Mouse (Mus musculus) midbrain, postnatal 0 days (tissue): ENCODE measurements around the gene Serpinb6b. TPM values are rescaled to one million over a fixed set of nuclear protein-coding genes. Genes with fewer than 3 reads are reported as not detected.

Source experiments
- ATAC-seq: fragments of 200-750 bp; cut with Nextera tagmentation; 2 replicates; pipeline ENCODE4 v1.8.0; 2017; ENCODE audit warnings: moderate number of reproducible peaks, mild to moderate bottlenecking, moderate TSS enrichment, moderate library complexity; ENCODE audit not compliant: low FRiP score
- DNase-seq: peaks from one replicate; pipeline ENCODE4 v3.0.0-alpha.2; 2015; ENCODE audit warnings: low spot score
- H3K27ac ChIP-seq: fragments of 300-500 bp; sonication (generic); 2 replicates; pipeline ENCODE4 v1.5.1; 2014; ENCODE audit warnings: low read depth, mild to moderate bottlenecking, low read length, mixed read lengths
- H3K27me3 ChIP-seq: fragments of 300-500 bp; sonication (generic); 2 replicates; pipeline ENCODE4 v1.6.1; 2014; ENCODE audit warnings: low read length, control low read depth, mixed read lengths; ENCODE audit not compliant: insufficient read depth
- H3K36me3 ChIP-seq: fragments of 300-500 bp; sonication (generic); 2 replicates; pipeline ENCODE4 v1.6.1; 2014; ENCODE audit warnings: low read length, control low read depth, mixed read lengths; ENCODE audit not compliant: insufficient read depth
- H3K4me1 ChIP-seq: fragments of 300-500 bp; sonication (generic); 2 replicates; pipeline ENCODE4 v1.6.1; 2014; ENCODE audit warnings: mild to moderate bottlenecking, control low read depth, antibody characterized with exemption, low read length, mixed read lengths; ENCODE audit not compliant: insufficient read depth
- H3K4me2 ChIP-seq: fragments of 300-500 bp; sonication (generic); 2 replicates; pipeline ENCODE4 v1.6.1; 2014; ENCODE audit warnings: low read depth, mild to moderate bottlenecking, low read length, mixed read lengths; ENCODE audit not compliant: poor library complexity, severe bottlenecking
- H3K4me3 ChIP-seq: fragments of 300-500 bp; sonication (generic); 2 replicates; pipeline ENCODE4 v1.5.1; 2014; ENCODE audit warnings: low read depth, mild to moderate bottlenecking, low read length, moderate library complexity
- H3K9ac ChIP-seq: fragments of 300-500 bp; sonication (generic); replicated peaks from 2 replicates; pipeline ENCODE4 v1.6.1; 2014; ENCODE audit warnings: mild to moderate bottlenecking, low read length, moderate library complexity, mixed read lengths; ENCODE audit not compliant: poor library complexity, severe bottlenecking
- H3K9me3 ChIP-seq: fragments of 300-500 bp; sonication (generic); 2 replicates; pipeline ENCODE4 v1.6.1; 2016; ENCODE audit warnings: low read length, control low read depth
- CTCF ChIP-seq: IDR thresholded peaks from 2 replicates; pipeline ENCODE4 v1.5.1; 2016; ENCODE audit warnings: antibody characterized with exemption, mild to moderate bottlenecking
- WGBS: fragments of 180-500 bp; shearing (Covaris S2); extraction: QIAGEN DNeasy Blood & Tissue Kit; methylation state at CpG from one replicate; pipeline ENCODE4 v1.1.7; 2014; 5-methylcytosine and 5-hydroxymethylcytosine counted together
- polyA plus RNA-seq: library from polyadenylated mRNA; unstranded; fragments of >200 nt; fragmentation: Nextera tagmentation; extraction: Ambion mirVana; gene quantifications from 2 replicates; pipeline ENCODE4 v1.2.1, GENCODE M21; 2015
- total RNA-seq: library from RNA; depleted of rRNA; stranded (reverse); fragments of >200 nt; gene quantifications from 2 replicates; pipeline ENCODE4 v1.2.3, GENCODE M21; 2014; rRNA removed

Gene Serpinb6b
- total and polyA plus RNA-seq, 2 experiments from 2014 or later = 1.4 to 2.5 TPM

DNA sequence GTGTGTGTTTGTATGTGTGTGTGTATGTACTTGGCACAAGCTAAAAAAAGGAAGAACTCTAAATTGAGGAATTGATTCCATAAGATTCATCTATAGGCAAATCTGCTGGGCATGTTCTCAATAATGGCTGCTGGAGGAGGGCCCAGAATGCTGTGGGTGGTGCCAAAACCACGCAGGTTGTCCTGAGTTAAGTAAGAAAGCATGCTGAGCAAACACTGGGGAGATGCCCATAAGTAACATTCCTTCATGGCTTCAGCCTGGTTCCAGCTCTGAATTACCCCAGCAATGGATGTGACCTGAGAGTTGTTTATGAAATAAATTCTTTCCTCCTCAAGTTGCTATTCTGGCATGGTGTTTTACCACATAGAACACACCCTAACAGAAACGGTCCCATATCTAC is 48.3 kb downstream of the Serpinb6b start:
- Histone ChIP-seq H3K4me1 (no peaks in the 10 kb centered on the region), H3K4me2 (no peak overlapping the region), H3K27ac (no peak overlapping the region), H3K4me3 (no peak overlapping the region), H3K9me3 (no peaks in the 10 kb centered on the region), H3K9ac (no peak overlapping the region), H3K27me3 (no peaks in the 10 kb centered on the region), H3K36me3 (no peaks in the 10 kb centered on the region)
- DNase-seq = no peak
- 63% methylated on average over 2 of the region's 2 CpGs for WGBS
- ATAC-seq = no peak
- TF ChIP-seq CTCF = no peak

DNA sequence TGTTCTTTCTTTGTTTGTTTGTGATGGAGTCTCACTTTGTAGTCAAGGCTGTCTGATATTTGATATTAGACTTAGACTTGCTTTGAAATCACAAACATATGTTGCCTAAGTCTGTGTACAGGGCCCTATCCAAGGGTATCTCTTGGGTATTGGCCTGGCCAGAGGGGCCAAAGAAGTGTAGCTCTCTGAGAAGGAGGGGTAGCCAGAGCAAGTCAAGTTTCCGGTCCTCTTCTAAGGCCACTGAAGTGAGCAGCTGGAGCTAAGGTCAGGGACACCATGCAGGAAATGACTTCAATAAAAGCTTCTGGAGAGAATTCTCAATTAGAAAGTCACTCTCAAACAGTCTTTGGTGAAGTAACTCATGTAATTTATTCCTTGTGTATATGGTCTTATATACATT is 57.4 kb downstream of the Serpinb6b start:
- H3K27me3 ChIP-seq = no peaks in the 10 kb centered on the region
- no peak for DNase-seq
- H3K4me2 ChIP-seq = no peak overlapping the region
- H3K36me3 ChIP-seq = no peaks in the 10 kb centered on the region
- no peak overlapping the region for H3K9ac ChIP-seq
- 91% methylated on average over 1 of the region's 1 CpGs for WGBS
- ATAC-seq = no peak
- H3K4me1 ChIP-seq = no peaks in the 10 kb centered on the region
- TF ChIP-seq CTCF = no peak
- no peak overlapping the region for H3K27ac ChIP-seq
- no peaks in the 10 kb centered on the region for H3K9me3 ChIP-seq
- no peak overlapping the region for H3K4me3 ChIP-seq

DNA sequence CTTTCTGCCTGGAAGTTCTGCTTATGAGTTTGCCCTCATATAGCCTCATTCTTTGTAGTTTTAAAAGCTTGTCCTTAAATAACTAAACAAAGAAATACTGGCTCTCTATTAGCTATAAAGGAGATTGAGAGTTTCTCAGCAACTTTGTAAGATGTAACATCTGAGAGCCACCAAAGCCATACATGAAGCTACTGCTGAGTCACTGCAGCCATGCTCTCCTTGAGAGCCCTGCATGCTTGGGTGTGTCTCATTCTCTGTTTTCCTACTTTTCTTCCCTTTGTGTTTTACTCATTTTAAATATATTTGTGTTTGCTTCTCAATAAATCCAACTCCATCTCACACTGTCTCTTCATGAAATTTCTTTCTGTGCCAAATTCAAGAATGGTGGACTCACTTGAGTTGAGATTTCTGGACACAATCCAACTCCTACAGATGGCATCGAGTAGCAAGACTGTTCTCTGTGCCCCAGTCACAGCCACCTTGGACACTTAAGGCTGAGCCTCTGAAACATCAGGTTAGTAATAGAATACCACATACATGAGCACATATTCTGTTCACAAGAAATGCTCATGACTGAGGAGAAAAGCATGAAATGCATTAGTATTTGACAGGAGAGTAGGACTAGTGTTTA is 61.5 kb downstream of the Serpinb6b start:
- Histone ChIP-seq H3K9me3 (no peaks in the 10 kb centered on the region), H3K4me1 (no peaks in the 10 kb centered on the region), H3K9ac (no peak overlapping the region), H3K36me3 (no peaks in the 10 kb centered on the region), H3K4me2 (no peak overlapping the region), H3K27ac (no peak overlapping the region), H3K4me3 (no peak overlapping the region), H3K27me3 (no peaks in the 10 kb centered on the region)
- 65% methylated on average over 1 of the region's 1 CpGs for WGBS
- no peak for TF ChIP-seq CTCF
- ATAC-seq = no peak; the same call in 1 of the 2 replicates
- no peak for DNase-seq

DNA sequence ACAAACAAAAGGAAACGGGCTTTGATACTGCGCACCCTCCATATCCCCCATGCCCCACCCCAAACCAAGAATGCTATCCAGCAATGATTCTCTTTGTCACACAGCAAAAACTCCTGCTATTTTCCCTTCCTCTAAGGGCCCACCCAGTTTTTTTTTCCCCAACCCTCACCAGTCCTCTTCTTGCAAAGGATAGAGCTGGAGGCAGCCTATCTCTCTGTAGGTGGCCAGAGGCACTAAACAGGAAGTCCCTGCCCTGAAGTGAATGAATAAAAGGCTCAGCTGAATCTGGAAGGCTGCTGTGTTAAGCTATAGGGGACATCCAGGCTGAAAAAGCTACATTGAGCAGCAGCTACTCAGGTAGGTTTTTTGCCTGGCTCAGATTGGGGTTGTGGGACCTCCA is 62.2 kb downstream of the Serpinb6b start, which contains the start of gene Serpinb9b:
TSS of gene Serpinb9b (plus strand) at position 173 of the 400 bp plus-strand sequence.
- Histone ChIP-seq H3K27ac (no peak within 1 kb of the TSS), H3K27me3 (no peaks in the 10 kb centered on the region), H3K4me3 (no peak within 1 kb of the TSS), H3K36me3 (no peaks in the 10 kb centered on the region), H3K4me1 (no peaks in the 10 kb centered on the region), H3K9me3 (no peaks in the 10 kb centered on the region), H3K4me2 (no peak within 1 kb of the TSS), H3K9ac (no peak within 1 kb of the TSS)
- WGBS = 77% methylated on average over 2 of the region's 2 CpGs
- ATAC-seq (no peak), DNase-seq (no peak)
- no peak for TF ChIP-seq CTCF

DNA sequence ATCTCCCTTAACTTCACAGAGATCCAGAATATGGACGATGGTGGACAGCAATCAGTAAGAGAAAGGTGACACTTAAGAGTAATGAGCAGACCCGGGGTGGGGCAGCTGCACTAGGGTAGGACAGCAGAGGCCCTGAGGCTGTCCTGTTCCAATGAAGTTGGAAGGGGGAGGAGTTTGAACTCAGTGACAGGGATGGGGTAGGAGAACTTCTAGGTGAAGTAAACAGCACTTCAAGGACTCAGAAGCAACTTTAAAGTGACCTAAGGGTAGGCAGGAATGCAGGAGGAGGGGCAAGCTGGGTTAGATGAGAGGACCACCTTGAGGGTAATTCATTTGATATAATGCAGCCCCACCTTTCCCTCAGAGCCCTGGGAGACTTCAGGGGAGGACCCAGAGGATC is 63.1 kb downstream of the Serpinb6b start:
- DNase-seq = no peak
- Histone ChIP-seq H3K4me3 (no peak overlapping the region), H3K27ac (no peak overlapping the region), H3K9me3 (no peaks in the 10 kb centered on the region), H3K4me2 (no peak overlapping the region), H3K27me3 (no peaks in the 10 kb centered on the region), H3K4me1 (no peaks in the 10 kb centered on the region), H3K36me3 (no peaks in the 10 kb centered on the region), H3K9ac (no peak overlapping the region)
- no peak for TF ChIP-seq CTCF
- ATAC-seq = no peak
- WGBS = 75% methylated on average over 2 of the region's 2 CpGs

DNA sequence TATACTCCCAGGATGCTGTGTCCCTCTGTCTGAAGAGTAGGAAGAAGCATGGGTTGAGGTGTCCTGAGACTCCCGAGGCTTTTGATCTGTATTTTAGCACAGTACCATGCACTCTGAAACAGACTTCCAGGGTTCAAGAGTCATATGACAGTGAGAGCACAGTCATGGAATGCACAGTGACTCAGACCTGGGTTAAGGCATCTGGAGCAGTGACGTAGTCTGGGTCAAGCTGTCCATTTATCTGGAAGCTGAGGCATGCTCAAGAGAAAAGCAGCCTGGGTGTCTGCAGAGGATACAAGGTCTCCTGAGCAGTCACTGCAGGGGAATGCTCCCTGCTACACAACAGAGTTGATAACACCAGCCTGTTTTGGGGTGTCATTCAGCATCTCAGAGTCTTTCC is 63.5 kb downstream of the Serpinb6b start:
- no peak overlapping the region for H3K27ac ChIP-seq
- WGBS = 79% methylated on average over 2 of the region's 2 CpGs
- H3K9ac ChIP-seq = no peak overlapping the region
- ATAC-seq (no peak), DNase-seq (no peak)
- H3K27me3 ChIP-seq = no peaks in the 10 kb centered on the region
- H3K9me3 ChIP-seq = no peaks in the 10 kb centered on the region
- H3K4me1 ChIP-seq = no peaks in the 10 kb centered on the region
- no peak for TF ChIP-seq CTCF
- no peak overlapping the region for H3K4me2 ChIP-seq
- H3K4me3 ChIP-seq = no peak overlapping the region
- no peaks in the 10 kb centered on the region for H3K36me3 ChIP-seq

Other genes starting within 250 kb of the Serpinb6b start
- gene Mylk4, start 181.3 kb upstream of the Serpinb6b start, total RNA-seq = 0.14 TPM in 1 of 2 replicates, not detected in the other
- 0.05 and 0.31 TPM in 2 replicates for gene Mylk4, start 181.3 kb upstream of the Serpinb6b start, polyA plus RNA-seq
- 73.8 and 84.0 TPM in 2 replicates for gene Wrnip1, start 163.2 kb upstream of the Serpinb6b start, total RNA-seq
- 31.2 and 33.6 TPM in 2 replicates for gene Wrnip1, start 163.2 kb upstream of the Serpinb6b start, polyA plus RNA-seq
- gene D930007J09Rik, start 162.4 kb upstream of the Serpinb6b start, total RNA-seq = not detected in 2 replicates
- gene D930007J09Rik, start 162.4 kb upstream of the Serpinb6b start, polyA plus RNA-seq = not detected in 2 replicates
- 2.0 and 4.3 TPM in 2 replicates for gene Serpinb1a, start 114.0 kb upstream of the Serpinb6b start, total RNA-seq
- gene Serpinb1a, start 114.0 kb upstream of the Serpinb6b start, polyA plus RNA-seq = 4.3 and 4.9 TPM in 2 replicates
- gene Serpinb1c, start 67.0 kb upstream of the Serpinb6b start, total RNA-seq = 0.82 TPM in 1 of 2 replicates, not detected in the other
- gene Serpinb1c, start 67.0 kb upstream of the Serpinb6b start, polyA plus RNA-seq = not detected in 2 replicates
- gene Serpinb9, start 38.0 kb downstream of the Serpinb6b start, total RNA-seq = 1.6 and 3.2 TPM in 2 replicates
- gene Serpinb9, start 38.0 kb downstream of the Serpinb6b start, polyA plus RNA-seq = 2.9 and 3.0 TPM in 2 replicates
- 0.66 TPM in 1 of 2 replicates, not detected in the other for gene Serpinb9b, start 62.2 kb downstream of the Serpinb6b start, total RNA-seq
- gene Serpinb9b, start 62.2 kb downstream of the Serpinb6b start, polyA plus RNA-seq = 0.20 and 0.36 TPM in 2 replicates
- 1.8 and 3.1 TPM in 2 replicates for gene Serpinb1b, start 113.4 kb downstream of the Serpinb6b start, total RNA-seq
- gene Serpinb1b, start 113.4 kb downstream of the Serpinb6b start, polyA plus RNA-seq = 1.6 and 2.3 TPM in 2 replicates
- gene Serpinb9c, start 194.5 kb downstream of the Serpinb6b start, total RNA-seq = not detected in 2 replicates
- not detected in 2 replicates for gene Serpinb9c, start 194.5 kb downstream of the Serpinb6b start, polyA plus RNA-seq
- not detected in 2 replicates for gene Serpinb9d, start 227.8 kb downstream of the Serpinb6b start, total RNA-seq
- gene Serpinb9d, start 227.8 kb downstream of the Serpinb6b start, polyA plus RNA-seq = not detected in 2 replicates